Mouse (Mus musculus) limb, embryonic 15.5 days (tissue): ENCODE data around the gene Jakmip3. TPM values are rescaled to one million over a fixed set of nuclear protein-coding genes. Genes with fewer than 3 reads are reported as not detected.

ENCODE experiments used
- ATAC-seq: fragments of 200-750 bp; cut with Nextera tagmentation; 2 replicates; pipeline ENCODE4 v1.8.0; 2017; ENCODE audit warnings: low read depth, moderate TSS enrichment; ENCODE audit not compliant: insufficient number of reproducible peaks, low FRiP score, low TSS enrichment
- H3K27ac ChIP-seq: fragments of 300-500 bp; sonication (generic); 2 replicates; pipeline ENCODE4 v1.5.1; 2015; ENCODE audit warnings: moderate library complexity, mild to moderate bottlenecking, inconsistent platforms
- H3K27me3 ChIP-seq: fragments of 300-500 bp; sonication (generic); 2 replicates; pipeline ENCODE4 v1.6.1; 2015; ENCODE audit warnings: inconsistent platforms
- H3K36me3 ChIP-seq: fragments of 300-500 bp; sonication (generic); 2 replicates; pipeline ENCODE4 v1.6.1; 2015; ENCODE audit warnings: inconsistent platforms
- H3K4me1 ChIP-seq: fragments of 300-500 bp; sonication (generic); 2 replicates; pipeline ENCODE4 v1.6.1; 2015; ENCODE audit warnings: inconsistent platforms
- H3K4me2 ChIP-seq: fragments of 300-500 bp; sonication (generic); 2 replicates; pipeline ENCODE4 v1.6.1; 2015; ENCODE audit warnings: mild to moderate bottlenecking, inconsistent platforms
- H3K4me3 ChIP-seq: fragments of 300-500 bp; sonication (generic); 2 replicates; pipeline ENCODE4 v1.5.1; 2015; ENCODE audit warnings: mild to moderate bottlenecking, inconsistent platforms
- H3K9ac ChIP-seq: fragments of 300-500 bp; sonication (generic); 2 replicates; pipeline ENCODE4 v1.6.1; 2015; ENCODE audit warnings: inconsistent platforms
- H3K9me3 ChIP-seq: fragments of 300-500 bp; sonication (generic); 2 replicates; pipeline ENCODE4 v1.6.1; 2016; ENCODE audit warnings: inconsistent platforms
- WGBS: fragments of 180-500 bp; shearing (Covaris S2); methylation state at CpG from one replicate; pipeline ENCODE4 v1.1.7; 2015; 5-methylcytosine and 5-hydroxymethylcytosine counted together
- polyA plus RNA-seq: library from polyadenylated mRNA; unstranded; fragments of >200 nt; fragmentation: Nextera tagmentation; extraction: Ambion mirVana; gene quantifications from 2 replicates; pipeline ENCODE4 v1.2.1, GENCODE M21; 2015

Jakmip3 gene
- polyA plus RNA-seq, 1 experiment from 2014 or later = 0.49 TPM

- Histone ChIP-seq H3K4me2 (peak overlapping the region; percentile 57), H3K9ac (0 out of 2 replicates have a peak overlapping the region, but pooled peaks have one; percentile 41), H3K9me3 (no peaks in the 10 kb centered on the region), H3K4me1 (peaks cover 11% of the 10 kb centered on the region), H3K27me3 (no peaks in the 10 kb centered on the region), H3K4me3 (peak overlapping the region; percentile 35), H3K27ac (peak overlapping the region; percentile 63; the same call in 1 of the 2 replicates), H3K36me3 (no peaks in the 10 kb centered on the region)
- ATAC-seq = peak; percentile 60; the same call in 1 of the 2 replicates
- 3% methylated on average over 26 of the region's 26 CpGs for whole genome bisulfite sequencing
These were observed 21.2 kb upstream of the Jakmip3 start for GRCm38 (mm10) chr7:138919156-138919944.

DNA sequence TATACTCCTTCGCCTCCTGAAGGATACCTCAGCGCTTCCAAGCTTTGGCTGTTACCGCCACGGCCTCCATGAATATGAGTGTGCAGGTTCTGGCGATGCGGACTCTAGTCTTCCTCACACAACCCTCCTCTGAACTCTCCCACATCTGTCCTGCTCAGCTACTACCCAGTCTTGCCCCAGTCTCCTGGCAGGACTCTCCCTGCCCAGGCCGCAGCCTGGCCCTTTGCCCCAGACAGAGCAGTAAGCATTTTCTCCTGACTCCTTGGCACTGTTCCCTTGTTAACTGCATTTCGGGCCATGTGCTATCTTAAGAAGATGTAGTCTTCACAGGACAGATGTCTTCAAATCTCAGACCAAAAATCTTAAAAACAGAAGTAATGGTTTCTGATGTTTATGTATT is 18.9 kb upstream of the Jakmip3 start:
- no peak overlapping the region for H3K4me2 ChIP-seq
- no peaks in the 10 kb centered on the region for H3K36me3 ChIP-seq
- H3K27ac ChIP-seq = no peak overlapping the region
- WGBS = 91% methylated on average over 8 of the region's 8 CpGs
- H3K4me1 ChIP-seq = peaks cover 11% of the 10 kb centered on the region
- H3K27me3 ChIP-seq = no peaks in the 10 kb centered on the region
- no peak overlapping the region for H3K9ac ChIP-seq
- H3K9me3 ChIP-seq = no peaks in the 10 kb centered on the region
- no peak overlapping the region for H3K4me3 ChIP-seq
- ATAC-seq = no peak

DNA sequence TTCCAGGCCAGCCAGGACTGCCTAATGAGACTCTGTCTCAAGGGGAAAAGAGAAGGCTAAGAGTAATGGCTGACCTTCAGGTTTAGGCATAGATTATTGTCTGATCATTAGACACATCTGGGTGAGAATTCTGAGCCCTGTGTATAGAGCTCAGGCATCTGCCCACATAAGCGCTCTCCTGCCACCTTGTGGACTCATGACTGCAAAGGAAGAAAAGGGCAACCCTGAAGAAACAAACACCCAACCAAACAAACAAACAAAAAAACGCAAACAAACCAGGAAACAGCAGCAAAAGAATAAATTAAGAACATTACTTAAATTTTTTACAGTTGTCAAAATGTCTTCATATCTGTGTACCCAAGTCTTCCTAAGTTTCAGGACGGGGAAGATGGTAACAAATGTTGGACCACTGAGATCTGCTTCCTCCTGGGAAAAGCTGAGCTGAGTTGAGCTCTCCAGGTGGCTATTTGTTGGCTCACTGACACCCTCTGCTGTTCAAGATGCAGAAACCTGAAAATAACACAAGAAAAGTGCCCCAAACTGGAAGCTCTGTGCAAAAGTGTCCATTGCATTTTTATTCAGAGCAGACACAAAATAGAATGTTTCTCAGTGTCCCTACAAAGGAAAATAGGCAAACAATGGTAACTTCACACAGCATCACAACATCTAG is 16.6 kb upstream of the Jakmip3 start:
- no peak overlapping the region for H3K9ac ChIP-seq
- ATAC-seq = no peak
- 6% methylated on average over 3 of the region's 3 CpGs for whole genome bisulfite sequencing
- peaks cover 10% of the 10 kb centered on the region for H3K4me1 ChIP-seq
- no peak overlapping the region for H3K4me3 ChIP-seq
- no peaks in the 10 kb centered on the region for H3K36me3 ChIP-seq
- H3K27me3 ChIP-seq = no peaks in the 10 kb centered on the region
- no peaks in the 10 kb centered on the region for H3K9me3 ChIP-seq
- no peak overlapping the region for H3K4me2 ChIP-seq
- H3K27ac ChIP-seq = no peak overlapping the region

- 89% methylated on average over 4 of the region's 4 CpGs for WGBS
These were observed 12.1 kb upstream of the Jakmip3 start for GRCm38 (mm10) chr7:138928456-138928855.

GRCm38 (mm10) chr7:138934523-138934922 is 6.0 kb upstream of the Jakmip3 start:
- 89% methylated on average over 3 of the region's 3 CpGs for WGBS
- no peak for ATAC-seq

More at GRCm38 (mm10) chr7:138928456-138928855, 12.1 kb upstream of the Jakmip3 start:
- Histone ChIP-seq H3K4me1 (no peaks in the 10 kb centered on the region), H3K9ac (no peak overlapping the region), H3K4me2 (no peak overlapping the region), H3K27me3 (no peaks in the 10 kb centered on the region), H3K27ac (no peak overlapping the region), H3K36me3 (no peaks in the 10 kb centered on the region), H3K4me3 (no peak overlapping the region), H3K9me3 (no peaks in the 10 kb centered on the region)
- ATAC-seq = no peak

DNA sequence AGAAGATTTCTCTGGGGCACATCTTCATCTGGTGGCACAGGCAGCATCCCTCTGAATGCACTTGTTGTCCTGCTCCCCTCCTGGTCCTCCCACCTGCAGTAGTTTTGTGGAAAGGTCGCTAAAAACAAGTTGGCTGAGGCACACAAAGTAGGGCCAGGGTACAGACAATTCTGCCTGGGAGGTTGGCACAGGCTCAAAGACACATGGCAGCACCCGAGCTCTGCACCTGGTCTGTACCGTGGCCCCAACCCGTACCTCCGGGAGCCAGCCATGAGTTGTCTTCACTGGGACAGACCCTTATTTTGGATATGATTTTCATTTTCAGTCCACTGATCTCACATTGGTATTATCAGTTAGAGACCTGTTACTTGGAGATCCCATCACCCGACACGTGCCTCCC is 1.5 kb upstream of the Jakmip3 start:
- 76% methylated on average over 7 of the region's 7 CpGs for WGBS

More at GRCm38 (mm10) chr7:138934523-138934922, 6.0 kb upstream of the Jakmip3 start:
- Histone ChIP-seq H3K36me3 (no peaks in the 10 kb centered on the region), H3K4me3 (no peak overlapping the region), H3K27me3 (peaks cover 17% of the 10 kb centered on the region), H3K9ac (no peak overlapping the region), H3K27ac (no peak overlapping the region), H3K9me3 (no peaks in the 10 kb centered on the region; the same call in 1 of the 2 replicates), H3K4me2 (no peak overlapping the region), H3K4me1 (no peaks in the 10 kb centered on the region)

GRCm38 (mm10) chr7:138940256-138940611 is 296 bp upstream of the Jakmip3 start:
- H3K9ac ChIP-seq = 0 out of 2 replicates have a peak overlapping the region, but pooled peaks have one; percentile 26
- no peaks in the 10 kb centered on the region for H3K9me3 ChIP-seq
- no peak for ATAC-seq
- no peak overlapping the region for H3K27ac ChIP-seq
- H3K4me3 ChIP-seq = peak overlapping the region; percentile 43
- H3K4me2 ChIP-seq = peak overlapping the region; percentile 87
- peaks cover 14% of the 10 kb centered on the region for H3K4me1 ChIP-seq
- WGBS = 2% methylated on average over 17 of the region's 17 CpGs
- H3K36me3 ChIP-seq = no peaks in the 10 kb centered on the region
- H3K27me3 ChIP-seq = peaks cover 63% of the 10 kb centered on the region

More for the DNA sequence above, 1.5 kb upstream of the Jakmip3 start:
- no peaks in the 10 kb centered on the region; the same call in 1 of the 2 replicates for H3K9me3 ChIP-seq
- no peak overlapping the region for H3K4me2 ChIP-seq
- peaks cover 14% of the 10 kb centered on the region for H3K4me1 ChIP-seq
- no peak overlapping the region for H3K4me3 ChIP-seq
- peaks cover 61% of the 10 kb centered on the region for H3K27me3 ChIP-seq
- ATAC-seq = no peak
- H3K9ac ChIP-seq = no peak overlapping the region
- H3K27ac ChIP-seq = no peak overlapping the region
- no peaks in the 10 kb centered on the region for H3K36me3 ChIP-seq

DNA sequence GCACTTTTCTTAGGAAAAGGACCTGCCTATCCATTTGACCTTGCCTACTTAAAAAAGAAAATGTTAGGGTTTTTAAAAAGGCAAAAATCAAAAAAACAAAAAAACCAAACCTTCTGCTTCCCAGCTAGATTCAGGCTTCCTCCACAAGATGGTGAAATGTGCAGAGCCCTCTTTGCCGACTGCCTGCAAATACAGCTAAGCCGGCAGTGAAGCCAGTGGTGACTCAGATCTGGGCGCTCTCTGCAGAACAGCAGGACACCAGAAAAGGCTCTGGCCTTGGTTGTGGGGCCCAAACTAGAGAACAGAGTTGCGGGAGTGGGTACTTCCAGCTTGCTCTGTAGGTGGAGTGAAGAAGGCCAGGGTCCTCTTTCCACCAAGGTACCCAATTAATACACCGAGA is 1.0 kb downstream of the Jakmip3 start:
- ATAC-seq = no peak
- no peaks in the 10 kb centered on the region for H3K36me3 ChIP-seq
- H3K9ac ChIP-seq = no peak overlapping the region
- WGBS = 27% methylated on average over 5 of the region's 5 CpGs
- H3K27me3 ChIP-seq = peaks cover 63% of the 10 kb centered on the region
- no peak overlapping the region for H3K27ac ChIP-seq
- H3K4me2 ChIP-seq = peak overlapping the region; percentile 87; the same call in 1 of the 2 replicates
- H3K9me3 ChIP-seq = no peaks in the 10 kb centered on the region
- no peak overlapping the region for H3K4me3 ChIP-seq
- peaks cover 14% of the 10 kb centered on the region for H3K4me1 ChIP-seq

GRCm38 (mm10) chr7:138942301-138942700 is 1.8 kb downstream of the Jakmip3 start:
- no peaks in the 10 kb centered on the region for H3K36me3 ChIP-seq
- no peak overlapping the region for H3K4me2 ChIP-seq
- no peak overlapping the region for H3K9ac ChIP-seq
- peaks cover 14% of the 10 kb centered on the region for H3K4me1 ChIP-seq
- H3K4me3 ChIP-seq = no peak overlapping the region
- 87% methylated on average over 1 of the region's 1 CpGs for WGBS
- no peak overlapping the region for H3K27ac ChIP-seq
- H3K27me3 ChIP-seq = peaks cover 63% of the 10 kb centered on the region
- H3K9me3 ChIP-seq = no peaks in the 10 kb centered on the region
- ATAC-seq = no peak

DNA sequence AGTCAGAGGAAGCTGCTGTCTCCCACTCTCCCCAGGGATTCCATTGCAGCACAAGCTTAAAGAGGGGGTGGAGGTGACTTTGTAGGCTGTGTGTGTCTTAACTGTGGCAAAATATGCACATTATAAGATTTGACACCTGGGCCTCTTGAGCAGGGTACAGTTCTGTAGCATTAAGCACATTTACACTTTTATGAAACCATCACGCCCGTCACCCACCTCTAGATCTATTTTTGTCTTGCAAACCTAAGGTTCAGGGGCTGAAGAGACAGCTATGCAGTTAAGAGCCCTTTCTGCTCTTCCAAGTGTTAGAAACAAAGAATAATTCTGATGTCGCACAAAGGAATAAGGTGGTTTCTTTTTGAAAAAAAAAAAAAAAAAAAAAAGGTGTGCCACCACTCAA is 5.1 kb downstream of the Jakmip3 start:
- WGBS = 60% methylated on average over 3 of the region's 3 CpGs
- no peak overlapping the region for H3K27ac ChIP-seq

DNA sequence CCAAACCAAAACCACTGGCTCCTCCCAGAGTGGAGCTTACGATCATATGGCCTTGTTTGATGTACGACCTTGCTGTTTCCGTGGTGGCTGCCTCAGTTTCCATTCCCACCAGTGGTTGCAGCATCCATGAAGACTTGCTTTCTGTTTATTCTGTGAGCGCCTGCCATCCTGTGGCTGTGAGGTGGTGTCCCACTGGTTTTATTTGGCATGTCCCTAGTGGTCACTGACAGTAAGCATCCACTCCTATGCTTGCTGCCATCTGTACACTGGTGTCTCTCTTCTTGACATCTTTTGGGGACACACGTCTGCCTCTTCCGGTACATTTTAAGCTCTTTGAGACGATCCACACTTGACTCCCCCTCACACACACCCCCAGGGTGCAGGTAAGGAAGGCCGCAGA is 7.2 kb downstream of the Jakmip3 start:
- H3K36me3 ChIP-seq = no peaks in the 10 kb centered on the region
- no peak overlapping the region for H3K4me2 ChIP-seq
- no peak overlapping the region for H3K27ac ChIP-seq
- H3K4me1 ChIP-seq = no peaks in the 10 kb centered on the region
- no peak for ATAC-seq
- no peak overlapping the region for H3K4me3 ChIP-seq
- 72% methylated on average over 8 of the region's 8 CpGs for WGBS
- no peaks in the 10 kb centered on the region for H3K9me3 ChIP-seq
- H3K9ac ChIP-seq = no peak overlapping the region
- H3K27me3 ChIP-seq = peaks cover 14% of the 10 kb centered on the region

More for the DNA sequence above, 5.1 kb downstream of the Jakmip3 start:
- Histone ChIP-seq H3K36me3 (no peaks in the 10 kb centered on the region), H3K9me3 (no peaks in the 10 kb centered on the region), H3K4me3 (no peak overlapping the region), H3K4me1 (peaks cover 8% of the 10 kb centered on the region), H3K27me3 (peaks cover 35% of the 10 kb centered on the region), H3K9ac (no peak overlapping the region), H3K4me2 (no peak overlapping the region)
- no peak for ATAC-seq

DNA sequence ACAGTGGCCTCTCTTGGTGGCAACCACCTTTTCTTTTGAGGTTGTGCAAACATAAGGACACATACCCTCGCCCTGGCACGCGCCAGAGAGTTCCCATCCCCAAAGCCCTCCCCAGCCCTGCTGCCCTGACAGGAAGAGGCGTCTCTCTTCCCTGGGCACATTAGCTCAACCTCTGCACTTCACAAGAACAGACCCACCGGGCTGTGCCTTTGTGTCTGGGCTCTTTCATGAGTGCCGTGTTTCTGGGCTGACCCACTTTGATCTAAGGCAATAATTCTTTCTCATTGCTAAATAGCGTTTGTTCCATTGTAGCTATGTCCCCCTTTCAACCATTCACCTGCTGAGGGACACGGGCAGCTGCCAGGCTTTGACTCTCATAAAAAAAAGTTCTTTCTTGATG is 7.8 kb downstream of the Jakmip3 start:
- Histone ChIP-seq H3K27me3 (peaks cover 9% of the 10 kb centered on the region), H3K36me3 (no peaks in the 10 kb centered on the region), H3K4me3 (no peak overlapping the region), H3K9ac (no peak overlapping the region), H3K27ac (no peak overlapping the region), H3K9me3 (no peaks in the 10 kb centered on the region), H3K4me2 (no peak overlapping the region), H3K4me1 (no peaks in the 10 kb centered on the region)
- 34% methylated on average over 8 of the region's 8 CpGs for WGBS
- ATAC-seq = no peak
